Mouse (Mus musculus) lung, postnatal 0 days (tissue): ENCODE data around the gene Mgat5. TPM values are rescaled to one million over a fixed set of nuclear protein-coding genes. Genes with fewer than 3 reads are reported as not detected.
A peak's percentile ranks its signal among the peaks of the same experiment; 100 is the strongest.

Experiments
- ATAC-seq: fragments of 200-750 bp; cut with Nextera tagmentation; 2 replicates; pipeline ENCODE4 v1.8.0; 2017; ENCODE audit warnings: moderate library complexity
- DNase-seq: peaks from one replicate; pipeline ENCODE4 v3.0.0-alpha.2; 2016; ENCODE audit warnings: low spot score
- H3K27ac ChIP-seq: fragments of 300-500 bp; sonication (generic); 2 replicates; pipeline ENCODE4 v1.5.1; 2014; ENCODE audit warnings: antibody characterized with exemption, mild to moderate bottlenecking, low read length, mixed read lengths
- H3K27me3 ChIP-seq: fragments of 300-500 bp; sonication (generic); replicated peaks from 2 replicates; pipeline ENCODE4 v1.6.1; 2014; ENCODE audit warnings: low read length, mixed read lengths; ENCODE audit not compliant: insufficient read depth
- H3K36me3 ChIP-seq: fragments of 300-500 bp; sonication (generic); 2 replicates; pipeline ENCODE4 v1.6.1; 2014; ENCODE audit warnings: low read length, mixed read lengths; ENCODE audit not compliant: insufficient read depth
- H3K4me1 ChIP-seq: fragments of 300-500 bp; sonication (generic); 2 replicates; pipeline ENCODE4 v1.6.1; 2014; ENCODE audit warnings: antibody characterized with exemption, low read depth, low read length, mixed read lengths; ENCODE audit not compliant: insufficient read depth
- H3K4me2 ChIP-seq: fragments of 300-500 bp; sonication (generic); replicated peaks from 2 replicates; pipeline ENCODE4 v1.6.1; 2014; ENCODE audit warnings: low read depth, mild to moderate bottlenecking, low read length, moderate library complexity, mixed read lengths
- H3K4me3 ChIP-seq: fragments of 300-500 bp; sonication (generic); 2 replicates; pipeline ENCODE4 v1.5.1; 2014; ENCODE audit warnings: low read depth, low read length
- H3K9ac ChIP-seq: fragments of 300-500 bp; sonication (generic); replicated peaks from 2 replicates; pipeline ENCODE4 v1.6.1; 2014; ENCODE audit warnings: low read depth, mild to moderate bottlenecking
- H3K9me3 ChIP-seq: fragments of 300-500 bp; sonication (generic); 2 replicates; pipeline ENCODE4 v1.6.1; 2016; ENCODE audit warnings: low read length, mixed read lengths
- CTCF ChIP-seq: IDR thresholded peaks from 2 replicates; pipeline ENCODE4 v1.5.1; 2016; ENCODE audit warnings: antibody characterized with exemption, mild to moderate bottlenecking
- EP300 ChIP-seq: IDR thresholded peaks from 2 replicates; pipeline ENCODE4 v1.6.1; 2016; ENCODE audit warnings: antibody characterized with exemption, mild to moderate bottlenecking, control low read depth
- WGBS: fragments of 180-500 bp; shearing (Covaris S2); extraction: QIAGEN DNeasy Blood & Tissue Kit; methylation state at CpG from one replicate; pipeline ENCODE4 v1.1.7; 2014; 5-methylcytosine and 5-hydroxymethylcytosine counted together
- polyA plus RNA-seq: library from polyadenylated mRNA; unstranded; fragments of >200 nt; fragmentation: Nextera tagmentation; extraction: Ambion mirVana; gene quantifications from 2 replicates; pipeline ENCODE4 v1.2.1, GENCODE M21; 2015

The Mgat5 gene
- polyA plus RNA-seq, 1 experiment from 2014 or later: 3.5 TPM

DNA sequence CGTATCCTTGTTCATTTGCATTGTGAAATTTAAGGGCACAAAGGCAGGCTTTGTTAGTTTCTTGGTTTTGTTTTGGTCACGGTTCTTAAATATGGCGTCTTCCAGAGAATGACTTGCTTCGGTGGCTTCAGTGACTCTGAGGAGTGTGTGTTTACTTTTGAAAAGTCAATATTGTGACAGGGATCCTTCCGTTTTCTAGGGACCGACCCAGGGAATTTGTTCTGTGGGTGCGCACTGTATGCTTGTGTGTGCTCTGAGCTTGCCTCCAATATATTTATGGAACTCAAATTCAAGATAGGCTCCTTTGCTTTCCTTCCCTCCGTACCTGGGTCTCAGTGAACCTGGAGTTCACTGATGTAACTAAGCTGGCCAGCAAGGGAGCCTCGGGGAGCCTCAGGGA, 86.1 kb downstream of the Mgat5 start:
- no peak overlapping the region for H3K4me3 ChIP-seq
- DNase-seq: peak; percentile 23

GRCm38 (mm10) chr1:127291721-127292120, 86.9 kb downstream of the Mgat5 start:
- Histone ChIP-seq H3K4me3 (no peak overlapping the region), H3K36me3 (no peaks in the 10 kb centered on the region), H3K27ac (no peak overlapping the region), H3K27me3 (no peaks in the 10 kb centered on the region), H3K4me2 (no peak overlapping the region), H3K9ac (no peak overlapping the region), H3K4me1 (no peaks in the 10 kb centered on the region), H3K9me3 (no peaks in the 10 kb centered on the region)
- ATAC-seq: no peak
- TF ChIP-seq CTCF (no peak), EP300 (no peak)
- no peak for DNase-seq

More for the DNA sequence above, 86.1 kb downstream of the Mgat5 start:
- Histone ChIP-seq H3K27me3 (no peaks in the 10 kb centered on the region), H3K27ac (no peak overlapping the region), H3K9ac (no peak overlapping the region), H3K9me3 (no peaks in the 10 kb centered on the region), H3K4me2 (no peak overlapping the region), H3K36me3 (no peaks in the 10 kb centered on the region), H3K4me1 (no peaks in the 10 kb centered on the region)
- ATAC-seq: no peak
- no peak for TF ChIP-seq EP300
- TF ChIP-seq CTCF: no peak
- 52% methylated on average over 9 of the region's 9 CpGs for WGBS

- Histone ChIP-seq H3K4me2 (no peak overlapping the region), H3K4me1 (no peaks in the 10 kb centered on the region), H3K9me3 (no peaks in the 10 kb centered on the region), H3K9ac (no peak overlapping the region), H3K27ac (no peak overlapping the region), H3K36me3 (no peaks in the 10 kb centered on the region), H3K27me3 (no peaks in the 10 kb centered on the region), H3K4me3 (no peak overlapping the region)
- no peak for ATAC-seq
- 57% methylated on average over 5 of the region's 5 CpGs for WGBS
- TF ChIP-seq CTCF: no peak
- peak; percentile 8; the same call in 1 of the 2 replicates for TF ChIP-seq EP300
- DNase-seq: no peak
These were observed 88.5 kb downstream of the Mgat5 start for GRCm38 (mm10) chr1:127293286-127293685.

DNA sequence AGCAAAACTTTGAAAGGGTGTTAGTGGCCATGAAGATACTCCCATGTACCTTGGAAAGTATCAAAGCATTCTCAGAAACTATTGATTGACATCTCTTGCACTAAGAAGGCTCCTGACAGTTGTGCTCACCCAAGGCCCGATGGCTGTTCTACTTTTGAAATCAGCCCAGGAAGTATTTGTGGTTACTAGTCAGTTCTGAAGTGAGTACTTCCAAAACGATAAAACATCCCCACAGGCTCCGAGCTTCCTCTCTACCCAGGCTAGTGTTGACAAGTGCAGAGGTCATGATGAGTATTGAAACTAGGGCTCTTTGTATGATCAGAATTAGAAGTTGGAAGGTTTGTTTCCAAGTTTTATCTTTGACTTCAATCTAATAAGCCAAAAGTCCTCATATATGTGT, 92.0 kb downstream of the Mgat5 start:
- Histone ChIP-seq H3K9ac (no peak overlapping the region), H3K9me3 (no peaks in the 10 kb centered on the region), H3K27ac (no peak overlapping the region), H3K4me3 (no peak overlapping the region), H3K27me3 (no peaks in the 10 kb centered on the region), H3K4me2 (no peak overlapping the region), H3K36me3 (no peaks in the 10 kb centered on the region), H3K4me1 (no peaks in the 10 kb centered on the region)
- no peak for DNase-seq
- 65% methylated on average over 3 of the region's 3 CpGs for WGBS
- ATAC-seq: no peak
- TF ChIP-seq EP300 (no peak), CTCF (no peak)

GRCm38 (mm10) chr1:127299774-127300173, 95.0 kb downstream of the Mgat5 start:
- no peak overlapping the region for H3K4me2 ChIP-seq
- TF ChIP-seq EP300 (no peak), CTCF (no peak)
- H3K4me3 ChIP-seq: no peak overlapping the region
- no peak overlapping the region for H3K9ac ChIP-seq
- no peaks in the 10 kb centered on the region for H3K4me1 ChIP-seq
- DNase-seq (no peak), ATAC-seq (no peak)
- no peaks in the 10 kb centered on the region for H3K36me3 ChIP-seq
- no peak overlapping the region for H3K27ac ChIP-seq
- no peaks in the 10 kb centered on the region for H3K27me3 ChIP-seq
- no peaks in the 10 kb centered on the region for H3K9me3 ChIP-seq
- 77% methylated on average over 1 of the region's 1 CpGs for WGBS

GRCm38 (mm10) chr1:127301038-127301437, 96.2 kb downstream of the Mgat5 start:
- no peaks in the 10 kb centered on the region for H3K9me3 ChIP-seq
- no peak overlapping the region for H3K4me2 ChIP-seq
- H3K27ac ChIP-seq: no peak overlapping the region
- H3K9ac ChIP-seq: no peak overlapping the region
- ATAC-seq (no peak), DNase-seq (no peak)
- TF ChIP-seq EP300 (no peak), CTCF (no peak)
- no peaks in the 10 kb centered on the region for H3K36me3 ChIP-seq
- 77% methylated on average over 6 of the region's 6 CpGs for WGBS
- no peaks in the 10 kb centered on the region for H3K27me3 ChIP-seq
- no peak overlapping the region for H3K4me3 ChIP-seq
- no peaks in the 10 kb centered on the region for H3K4me1 ChIP-seq

GRCm38 (mm10) chr1:127302620-127303019, 97.8 kb downstream of the Mgat5 start:
- no peaks in the 10 kb centered on the region for H3K4me1 ChIP-seq
- no peak overlapping the region for H3K27ac ChIP-seq
- ATAC-seq (no peak), DNase-seq (no peak)
- no peaks in the 10 kb centered on the region for H3K27me3 ChIP-seq
- H3K4me3 ChIP-seq: no peak overlapping the region
- TF ChIP-seq EP300 (no peak), CTCF (no peak)
- H3K36me3 ChIP-seq: no peaks in the 10 kb centered on the region
- no peak overlapping the region for H3K4me2 ChIP-seq
- H3K9me3 ChIP-seq: no peaks in the 10 kb centered on the region
- 79% methylated on average over 2 of the region's 2 CpGs for WGBS
- no peak overlapping the region for H3K9ac ChIP-seq
